Mouse (Mus musculus): ENCODE data around the gene Rab3a. TPM values are rescaled to one million over a fixed set of nuclear protein-coding genes. Genes with fewer than 3 reads are reported as not detected.

Rab3a gene
- total RNA-seq, 2 experiments from 2014 or later: 36.8 to 37.3 TPM

DNA sequence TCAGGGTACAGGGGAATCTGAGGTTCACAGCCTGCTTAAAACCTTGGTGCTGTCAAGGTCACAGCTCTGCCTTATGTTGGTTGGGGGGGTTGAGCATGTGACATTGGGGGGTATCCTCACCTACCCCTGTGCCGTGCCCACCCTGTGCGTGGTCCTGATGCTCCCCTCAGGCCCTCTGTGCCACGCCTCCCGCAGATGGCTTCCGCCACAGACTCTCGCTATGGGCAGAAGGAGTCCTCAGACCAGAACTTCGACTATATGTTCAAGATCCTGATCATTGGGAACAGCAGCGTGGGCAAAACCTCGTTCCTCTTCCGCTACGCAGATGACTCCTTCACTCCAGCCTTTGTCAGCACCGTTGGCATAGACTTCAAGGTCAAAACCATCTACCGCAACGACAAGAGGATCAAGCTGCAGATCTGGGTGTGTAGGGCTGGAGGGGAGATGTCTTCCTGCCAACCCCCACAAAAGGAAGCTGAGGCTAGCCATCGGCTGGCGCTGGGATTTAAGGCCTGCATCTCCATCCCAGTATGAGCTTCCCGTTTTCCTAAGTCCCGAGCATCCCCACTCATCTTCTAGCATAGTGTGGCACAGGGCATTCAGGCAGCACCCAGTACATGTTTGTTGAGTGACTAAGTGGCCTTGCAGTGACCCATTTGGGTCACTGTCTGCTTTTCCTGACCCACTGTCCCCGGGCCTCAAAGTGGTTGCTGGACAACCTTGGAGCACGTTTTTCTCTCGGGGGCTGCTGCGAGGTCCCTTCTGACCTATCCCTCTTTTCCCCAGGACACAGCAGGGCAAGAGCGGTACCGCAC, 1.4 kb downstream of the Rab3a start:
- intact Hi-C loops (cut with DNase I): no loop called here

GRCm38 (mm10) chr8:70756476-70757040, 2.1 kb downstream of the Rab3a start:
- intact Hi-C loops (cut with DNase I): no loop called here
- peak in 1 of 2 experiments; percentile 13 for DNase-seq

More for the DNA sequence above, 1.4 kb downstream of the Rab3a start:
- DNase-seq: peak; percentile 4 to 15

- DNase-seq: peak; percentile 8 to 15
- intact Hi-C loops (cut with DNase I): no loop called here
Measured at GRCm38 (mm10) chr8:70757523-70758307, 3.2 kb downstream of the Rab3a start.

GRCm38 (mm10) chr8:70758308-70758615, 3.8 kb downstream of the Rab3a start:
- intact Hi-C loops (cut with DNase I): no loop called here

GRCm38 (mm10) chr8:70758616-70759561, 4.4 kb downstream of the Rab3a start:
- intact Hi-C loops (cut with DNase I): no loop called here

More at GRCm38 (mm10) chr8:70758308-70758615, 3.8 kb downstream of the Rab3a start:
- DNase-seq: peak in 1 of 2 experiments; percentile 11

DNA sequence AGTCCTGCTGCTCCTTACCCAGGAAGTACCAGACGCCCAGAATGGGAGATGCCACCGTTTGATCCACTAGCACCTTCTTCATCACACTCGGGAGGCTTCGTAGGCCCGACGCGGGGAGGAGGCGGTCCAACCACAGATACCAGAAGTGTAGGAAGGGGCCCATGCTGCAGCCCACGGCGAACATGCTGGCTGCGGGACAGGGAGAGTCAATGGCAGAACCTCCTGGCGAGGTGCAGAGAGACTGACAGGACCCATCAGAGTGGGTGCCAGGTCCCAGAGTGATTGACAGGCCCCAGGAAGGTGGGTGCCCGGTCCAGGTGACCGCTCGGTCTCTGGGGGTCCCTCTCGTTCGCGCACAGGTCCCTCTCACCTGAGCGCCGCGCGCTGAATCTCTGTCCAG, 5.9 kb downstream of the Rab3a start:
- intact Hi-C loops (cut with DNase I): no loop called here
- DNase-seq: no peak

More at GRCm38 (mm10) chr8:70758616-70759561, 4.4 kb downstream of the Rab3a start:
- peak; percentile 15 to 26 for DNase-seq

DNA sequence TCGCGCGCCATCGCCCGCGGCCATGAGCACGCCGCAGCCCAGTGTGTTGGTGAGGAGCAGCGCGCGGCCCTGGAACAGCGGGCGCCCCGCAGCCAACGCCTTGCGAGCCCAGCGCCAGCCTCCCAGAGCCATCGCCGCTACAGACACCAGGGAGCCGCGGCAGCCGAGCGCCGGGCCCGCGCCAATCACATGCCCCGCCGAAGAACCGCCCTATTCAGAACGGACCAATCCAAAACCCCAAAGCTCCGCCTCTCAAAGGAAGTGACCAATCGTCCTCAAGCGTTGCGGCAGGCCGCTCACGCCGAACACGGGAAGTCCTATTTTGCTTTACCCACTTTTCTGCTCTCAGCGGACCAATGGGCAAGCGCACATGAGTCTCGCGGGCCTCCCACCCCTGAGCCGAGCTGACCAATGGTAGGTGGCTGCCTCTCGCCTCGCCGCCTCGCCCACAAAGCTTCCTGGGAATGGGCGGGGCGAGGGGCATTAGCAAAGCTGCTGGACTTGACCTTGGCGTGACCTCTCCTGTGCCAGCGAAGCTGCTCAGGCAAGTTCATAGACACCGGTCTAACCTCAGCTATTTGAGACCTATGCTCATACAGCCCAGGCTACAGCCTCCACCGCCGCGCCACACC, 6.4 kb downstream of the Rab3a start, which contains the start of gene Mpv17l2:
Gene Mpv17l2 (minus strand): TSS at position 172 of the 632 bp plus-strand sequence.
- DNase-seq: peak; percentile 86 to 93
- intact Hi-C loops (cut with DNase I): no loop called here

GRCm38 (mm10) chr8:70762118-70762517, 7.6 kb downstream of the Rab3a start:
- DNase-seq: no peak
- intact Hi-C loops (cut with DNase I): no loop called here

DNA sequence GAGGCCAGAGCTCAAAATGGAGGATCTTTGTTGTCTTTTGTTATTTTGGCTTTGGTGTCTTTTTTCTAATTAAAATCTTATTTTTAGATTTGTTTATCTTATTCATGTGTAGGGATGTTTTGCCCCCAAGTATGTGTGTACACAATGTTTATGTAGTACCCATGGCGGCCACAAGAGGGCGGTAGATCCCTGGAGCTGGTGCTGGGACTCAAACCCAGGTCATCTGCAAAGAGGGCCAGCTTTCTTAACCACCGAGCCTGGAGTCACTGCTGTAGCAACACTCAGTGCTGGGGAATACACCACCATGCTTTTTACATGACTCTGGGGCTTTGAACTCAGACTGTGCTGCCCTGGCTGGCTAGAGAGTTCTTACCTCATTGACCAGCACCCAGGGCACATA, 8.9 kb downstream of the Rab3a start:
- DNase-seq: no peak
- intact Hi-C loops (cut with DNase I): no loop called here

- DNase-seq: no peak
- intact Hi-C loops (cut with DNase I): no loop called here
Measured at GRCm38 (mm10) chr8:70764026-70764425, 9.5 kb downstream of the Rab3a start.

- intact Hi-C loops (cut with DNase I): no loop called here
- DNase-seq: no peak
Measured at GRCm38 (mm10) chr8:70764676-70765075, 10.2 kb downstream of the Rab3a start.

DNA sequence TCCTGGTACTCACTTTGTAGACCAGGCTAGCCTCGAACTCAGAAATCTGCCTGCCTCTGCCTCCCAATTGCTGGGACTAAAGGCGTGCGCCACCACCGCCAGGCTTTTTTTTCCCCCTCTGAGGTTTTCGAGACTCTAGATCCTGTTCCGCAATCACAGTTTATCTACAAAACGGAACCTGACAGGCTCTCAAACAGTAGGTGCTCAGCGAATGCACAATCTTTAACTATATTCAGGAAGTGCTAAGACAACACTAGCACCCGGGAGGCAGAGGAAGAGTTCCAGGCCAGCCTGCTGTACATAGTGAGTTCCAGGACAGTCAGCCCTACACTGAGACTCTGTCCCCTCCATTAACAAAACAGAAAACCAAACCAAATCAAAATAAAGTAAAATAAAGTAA, 10.8 kb downstream of the Rab3a start:
- no peak for DNase-seq
- intact Hi-C loops (cut with DNase I): no loop called here

- no peak for DNase-seq
- intact Hi-C loops (cut with DNase I): no loop called here
Measured at GRCm38 (mm10) chr8:70765838-70766570, 11.5 kb downstream of the Rab3a start.

DNA sequence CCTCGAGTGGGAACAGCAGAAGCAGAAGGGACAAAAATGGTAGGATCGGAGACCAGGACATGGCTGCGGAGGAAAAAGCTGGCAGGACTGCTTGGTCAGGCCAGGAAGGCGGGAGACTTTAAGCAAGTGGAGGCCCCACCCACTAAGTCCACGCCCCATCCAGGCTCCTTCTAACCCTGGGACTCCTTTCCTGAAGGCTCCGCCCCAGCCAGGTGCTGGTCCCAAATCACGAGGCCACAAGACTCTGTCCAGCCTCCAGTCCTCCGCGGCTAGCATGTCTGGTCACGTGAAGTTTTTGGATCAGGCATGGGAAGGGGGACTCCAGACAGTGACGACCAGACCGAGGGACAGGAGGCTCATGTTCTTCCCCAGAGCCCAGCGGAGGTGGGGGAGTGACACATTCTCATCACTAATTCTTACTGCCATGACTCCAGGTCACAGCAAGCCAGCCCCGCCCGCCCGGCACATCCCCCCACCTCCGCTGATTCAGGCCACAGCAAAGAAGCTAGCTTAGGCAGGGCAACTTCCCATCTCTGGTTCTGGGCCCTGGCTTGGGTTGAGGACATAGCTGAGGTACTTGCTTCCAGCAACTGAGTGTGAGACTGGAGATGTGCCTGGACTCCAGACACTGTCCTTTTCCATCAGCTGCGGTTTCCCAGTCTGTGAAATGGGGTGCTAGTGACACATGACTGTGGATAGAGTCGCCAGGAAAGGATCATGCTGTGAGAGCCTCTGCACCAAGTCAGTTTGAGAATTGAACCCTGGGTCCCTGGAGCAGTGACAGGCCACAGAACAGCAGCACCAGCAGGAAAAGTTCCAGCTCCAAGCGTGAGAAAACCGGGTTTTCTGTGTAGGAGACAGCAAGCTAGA, 12.3 kb downstream of the Rab3a start:
- DNase-seq: peak; percentile 72 to 73
- intact Hi-C loops (cut with DNase I): no loop called here

- intact Hi-C loops (cut with DNase I): no loop called here
- DNase-seq: no peak
Measured at GRCm38 (mm10) chr8:70767503-70767902, 13.0 kb downstream of the Rab3a start.

GRCm38 (mm10) chr8:70768231-70768776, 13.8 kb downstream of the Rab3a start:
- DNase-seq: no peak
- intact Hi-C loops (cut with DNase I): no loop called here

- DNase-seq: no peak
- intact Hi-C loops (cut with DNase I): no loop called here
Measured at GRCm38 (mm10) chr8:70768956-70769355, 14.5 kb downstream of the Rab3a start.

DNA sequence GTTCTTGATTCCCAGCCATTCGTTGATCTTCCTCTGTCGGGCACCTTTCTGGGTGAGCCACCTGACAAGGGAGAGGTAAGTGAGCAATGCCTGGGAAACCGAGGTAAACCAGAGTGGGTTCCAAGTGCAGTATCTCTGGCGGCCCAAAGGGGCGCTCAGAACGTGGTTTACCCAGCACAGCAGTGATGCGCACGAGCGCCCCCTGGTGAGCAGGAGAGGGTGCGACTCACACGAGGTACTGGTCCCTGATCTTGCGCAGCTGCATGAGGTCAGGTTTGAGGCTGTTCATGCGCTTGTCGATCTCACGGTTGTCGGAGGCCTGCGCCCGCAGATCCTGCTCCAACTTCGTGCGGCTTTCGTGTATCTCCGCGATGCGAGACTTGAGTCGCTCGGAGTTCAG, 14.9 kb downstream of the Rab3a start:
- peak; percentile 91 to 94 for DNase-seq
- intact Hi-C loops (cut with DNase I): no loop called here

Data from gastrocnemius, postnatal 36 days (tissue).